Mouse (Mus musculus) ES-Bruce4 (cell line): ENCODE results near the gene Fxyd1.

Experiments
- CTCF ChIP-seq: IDR thresholded peaks from one replicate; pipeline ENCODE4 v1.8.1; 2011; ENCODE audit warnings: low read depth, low read length
- EP300 ChIP-seq: IDR thresholded peaks from 2 replicates; pipeline ENCODE4 v1.6.1; 2011; ENCODE audit warnings: low read depth, low read length; ENCODE audit not compliant: insufficient read depth
- POLR2A ChIP-seq: IDR thresholded peaks from one replicate; pipeline ENCODE4 v1.8.1; 2011; ENCODE audit warnings: low read length; ENCODE audit not compliant: insufficient read depth

GRCm38 (mm10) chr7:31074713-31075069, 17.7 kb upstream of the Fxyd1 start:
- TF ChIP-seq POLR2A (no peak), CTCF (no peak), EP300 (no peak)
